Mouse (Mus musculus): ENCODE results near the gene Acpp.

- TF ChIP-seq POLR2A (IDR thresholded peaks at IDR 0.05; ENCODE audit: low read depth, low read length) (no peak), CTCF (IDR thresholded peaks at IDR 0.05; ENCODE audit: extremely low read depth, insufficient read depth, insufficient read length, insufficient replicate concordance) (no peak)
Measured at GRCm38 (mm10) chr9:104300569-104300968, 37.0 kb downstream of the Acpp start.
